Mouse (Mus musculus) CH12.LX (cell line): Measurements from ENCODE around the gene Chchd4.

Source experiments
- CTCF ChIP-seq, 2 experiments: IDR thresholded peaks in 1 of 2; conservative IDR thresholded peaks in 1 of 2; 2 replicates each; pipeline ENCODE4 v1.5.1; 2011 to 2012; ENCODE audit warnings: low read depth in 2 of 2, low read length in 2 of 2, improper control_type of control experiment in 1 of 2, inconsistent platforms in 1 of 2, mild to moderate bottlenecking in 1 of 2, moderate library complexity in 1 of 2
- EP300 ChIP-seq: IDR thresholded peaks from 2 replicates; pipeline ENCODE4 v1.6.1; 2011; ENCODE audit warnings: low read length, improper control_type of control experiment
- GABPA ChIP-seq: IDR thresholded peaks from 2 replicates; pipeline ENCODE4 v1.6.1; 2012; ENCODE audit warnings: low read depth, low read length, improper control_type of control experiment, inconsistent platforms; ENCODE audit not compliant: insufficient replicate concordance
- IRF4 ChIP-seq: IDR thresholded peaks from 2 replicates; pipeline ENCODE4 v1.6.1; 2014; ENCODE audit warnings: low read depth, mild to moderate bottlenecking, inconsistent platforms, low read length, improper control_type of control experiment
- MXI1 ChIP-seq: IDR thresholded peaks from 2 replicates; pipeline ENCODE4 v1.6.1; 2011; ENCODE audit warnings: mild to moderate bottlenecking, low read depth, low read length, improper control_type of control experiment
- PAX5 ChIP-seq: IDR thresholded peaks from 2 replicates; pipeline ENCODE4 v1.6.1; 2012; ENCODE audit warnings: low read length, inconsistent platforms, mixed read lengths
- POLR2A ChIP-seq: IDR thresholded peaks from 2 replicates; pipeline ENCODE4 v1.6.1; 2011; ENCODE audit warnings: low read depth, mild to moderate bottlenecking, improper control_type of control experiment, low read length
- TCF12 ChIP-seq: IDR thresholded peaks from 2 replicates; pipeline ENCODE4 v1.6.1; 2014; ENCODE audit warnings: low read depth, mild to moderate bottlenecking, inconsistent platforms, low read length, improper control_type of control experiment
- USF1 ChIP-seq: IDR thresholded peaks from 2 replicates; pipeline ENCODE4 v1.6.1; 2014; ENCODE audit warnings: low read depth, mild to moderate bottlenecking, inconsistent platforms, low read length, improper control_type of control experiment
- ZC3H11A ChIP-seq: IDR thresholded peaks from 2 replicates; pipeline ENCODE4 v1.6.1; 2012; ENCODE audit warnings: low read depth, mild to moderate bottlenecking, inconsistent platforms, low read length, improper control_type of control experiment

- TF ChIP-seq CTCF (conservative IDR thresholded peaks at IDR 0.05 in 1 of 2, IDR thresholded peaks at IDR 0.05 in 1 of 2; ENCODE audit: low read depth in 2 of 2, low read length in 2 of 2), result no peak
- no peak for TF ChIP-seq GABPA
- no peak for TF ChIP-seq MXI1
- 0 out of 2 replicates have a peak, but pooled peaks have one; percentile 33 for TF ChIP-seq TCF12
- TF ChIP-seq POLR2A, result no peak
- no peak for TF ChIP-seq USF1
- TF ChIP-seq ZC3H11A, result no peak
- TF ChIP-seq PAX5, result no peak
- TF ChIP-seq EP300, result no peak
- TF ChIP-seq IRF4, result no peak
Observed at GRCm38 (mm10) chr6:91476541-91476940, 3.2 kb upstream of the Chchd4 start.
